Mouse (Mus musculus): ENCODE measurements around the gene Prkaca. TPM values are rescaled to one million over a fixed set of nuclear protein-coding genes. Genes with fewer than 3 reads are reported as not detected.

Prkaca gene
- total RNA-seq (2021), result 100 to 1,000 TPM; 389 to 405 TPM

- peak; percentile 98 for DNase-seq
Observed at GRCm38 (mm10) chr8:83972150-83973120, at the start of gene Prkaca. Prkaca (plus strand) TSS chr8:83972993.

GRCm38 (mm10) chr8:83924585-83924984, 48.2 kb upstream of the Prkaca start:
- DNase-seq, result no peak

GRCm38 (mm10) chr8:83926266-83926665, 46.5 kb upstream of the Prkaca start:
- no peak for DNase-seq

GRCm38 (mm10) chr8:83934222-83934621, 38.6 kb upstream of the Prkaca start:
- no peak for DNase-seq

GRCm38 (mm10) chr8:83934994-83935393, 37.8 kb upstream of the Prkaca start:
- DNase-seq, result no peak

GRCm38 (mm10) chr8:83935435-83935834, 37.4 kb upstream of the Prkaca start:
- DNase-seq, result no peak

GRCm38 (mm10) chr8:83937645-83938044, 35.1 kb upstream of the Prkaca start:
- DNase-seq, result peak; percentile 2

GRCm38 (mm10) chr8:83938330-83938729, 34.5 kb upstream of the Prkaca start:
- peak; percentile 8 for DNase-seq

- no peak for DNase-seq
Observed at GRCm38 (mm10) chr8:83941066-83941677, 31.6 kb upstream of the Prkaca start.

- DNase-seq, result no peak
Observed at GRCm38 (mm10) chr8:83942446-83942845, 30.3 kb upstream of the Prkaca start.

- no peak for DNase-seq
Observed at GRCm38 (mm10) chr8:83945540-83945939, 27.3 kb upstream of the Prkaca start.

- no peak for DNase-seq
Observed at GRCm38 (mm10) chr8:83954749-83955105, 18.1 kb upstream of the Prkaca start.

- DNase-seq, result peak; percentile 98
Observed at GRCm38 (mm10) chr8:83955106-83955957, 17.5 kb upstream of the Prkaca start, which contains the start of the genes Gm10644 and Asf1b. Gm10644 (minus strand) TSS chr8:83955205. Asf1b (plus strand) TSS chr8:83955507.

- no peak for DNase-seq
Observed at GRCm38 (mm10) chr8:83955958-83956218, 16.9 kb upstream of the Prkaca start.

- DNase-seq, result no peak
Observed at GRCm38 (mm10) chr8:83956789-83957188, 16.0 kb upstream of the Prkaca start.

- peak; percentile 69 for DNase-seq
Observed at GRCm38 (mm10) chr8:83964015-83964765, 8.6 kb upstream of the Prkaca start.

GRCm38 (mm10) chr8:83967701-83968100, 5.1 kb upstream of the Prkaca start:
- DNase-seq, result no peak

GRCm38 (mm10) chr8:83971121-83971520, 1.7 kb upstream of the Prkaca start:
- DNase-seq, result no peak

- no peak for DNase-seq
Observed at GRCm38 (mm10) chr8:83971661-83972060, 1.1 kb upstream of the Prkaca start.

GRCm38 (mm10) chr8:83973161-83974031, 603 bp downstream of the Prkaca start:
- DNase-seq, result peak; percentile 44

- no peak for DNase-seq
Observed at GRCm38 (mm10) chr8:83974521-83974920, 1.7 kb downstream of the Prkaca start.

All from heart, postnatal 4 days (tissue).